Mouse (Mus musculus): ENCODE results near the gene Klhl41. TPM values are rescaled to one million over a fixed set of nuclear protein-coding genes. Genes with fewer than 3 reads are reported as not detected.

The Klhl41 gene
- polyA plus RNA-seq, 1 experiment from 2014 or later = 0.24 TPM

GRCm38 (mm10) chr2:69723519-69723825 lies 53.6 kb downstream of the Klhl41 start:
- ATAC-seq (ENCODE audit: low FRiP score) = no peak
- Histone ChIP-seq H3K27me3 (peaks cover 24% of the 10 kb centered on the region), H3K4me3 (replicated peaks) (peak overlapping the region; percentile 95), H3K27ac (0 out of 2 replicates have a peak overlapping the region, but pooled peaks have one; percentile 82), H3K9me3 (no peaks in the 10 kb centered on the region), H3K4me1 (peaks cover 9% of the 10 kb centered on the region), H3K4me2 (peak overlapping the region; percentile 80), H3K9ac (peak overlapping the region; percentile 90), H3K36me3 (replicated peaks) (no peaks in the 10 kb centered on the region; the same call in 1 of the 2 replicates)
- under 1% methylated on average over 13 of the region's 13 CpGs for WGBS

Other genes with a start within 250 kb of the Klhl41 start
- gene Lrp2, start 84.1 kb upstream of the Klhl41 start, polyA plus RNA-seq (2016; fragmentation: Nextera tagmentation; extraction: Ambion mirVana) = 1.5 and 1.8 TPM in 2 replicates
- 15.9 and 16.8 TPM in 2 replicates for gene Bbs5, start 22.9 kb upstream of the Klhl41 start, polyA plus RNA-seq (2016; fragmentation: Nextera tagmentation; extraction: Ambion mirVana)
- gene Fastkd1, start 43.4 kb downstream of the Klhl41 start, polyA plus RNA-seq (2016; fragmentation: Nextera tagmentation; extraction: Ambion mirVana) = 16.7 and 18.7 TPM in 2 replicates
- 173 and 178 TPM in 2 replicates for gene Ppig, start 52.4 kb downstream of the Klhl41 start, polyA plus RNA-seq (2016; fragmentation: Nextera tagmentation; extraction: Ambion mirVana)
- gene Ccdc173, start 119.5 kb downstream of the Klhl41 start, polyA plus RNA-seq (2016; fragmentation: Nextera tagmentation; extraction: Ambion mirVana) = 4.4 and 4.5 TPM in 2 replicates
- 33.1 and 35.4 TPM in 2 replicates for gene Phospho2, start 119.5 kb downstream of the Klhl41 start, polyA plus RNA-seq (2016; fragmentation: Nextera tagmentation; extraction: Ambion mirVana)
- gene Klhl23, start 151.8 kb downstream of the Klhl41 start, polyA plus RNA-seq (2016; fragmentation: Nextera tagmentation; extraction: Ambion mirVana) = 43.8 and 47.9 TPM in 2 replicates
- gene Ssb, start 191.4 kb downstream of the Klhl41 start, polyA plus RNA-seq (2016; fragmentation: Nextera tagmentation; extraction: Ambion mirVana) = 448 and 466 TPM in 2 replicates
- gene Mettl5, start 215.5 kb downstream of the Klhl41 start, polyA plus RNA-seq (2016; fragmentation: Nextera tagmentation; extraction: Ambion mirVana) = 38.3 and 38.5 TPM in 2 replicates
- gene Ubr3, start 227.1 kb downstream of the Klhl41 start, polyA plus RNA-seq (2016; fragmentation: Nextera tagmentation; extraction: Ambion mirVana) = 18.9 and 22.2 TPM in 2 replicates

All from forebrain, embryonic 12.5 days (tissue).